Mouse (Mus musculus) liver, embryonic 14.5 days (tissue): Measurements from ENCODE around the gene Hivep2. TPM values are rescaled to one million over a fixed set of nuclear protein-coding genes. Genes with fewer than 3 reads are reported as not detected.

Experiments used
- ATAC-seq: fragments of 200-750 bp; cut with Nextera tagmentation; 2 replicates; pipeline ENCODE4 v1.8.0; 2017; ENCODE audit warnings: moderate number of reproducible peaks, mild to moderate bottlenecking, moderate library complexity; ENCODE audit not compliant: insufficient read depth
- DNase-seq, 3 experiments: peaks; one replicate each; pipeline ENCODE4 v3.0.0-alpha.2; 2012 to 2013; ENCODE audit warnings: low read depth in 3 of 3, low spot score in 3 of 3
- H3K27ac ChIP-seq: fragments of 300-500 bp; sonication (generic); 2 replicates; pipeline ENCODE4 v1.5.1; 2014; ENCODE audit warnings: moderate library complexity, mild to moderate bottlenecking, control low read depth, inconsistent platforms
- H3K27me3 ChIP-seq: fragments of 300-500 bp; sonication (generic); 2 replicates; pipeline ENCODE4 v1.6.1; 2014; ENCODE audit warnings: mild to moderate bottlenecking, low read length, moderate library complexity; ENCODE audit not compliant: control insufficient read depth, insufficient read depth
- H3K36me3 ChIP-seq: fragments of 300-500 bp; sonication (generic); replicated peaks from 2 replicates; pipeline ENCODE4 v1.6.1; 2014; ENCODE audit warnings: low read depth; ENCODE audit not compliant: control insufficient read depth, insufficient read depth
- H3K4me1 ChIP-seq, 2 experiments: fragments of 200-500 bp in 1 of 2; fragments of 300-500 bp in 1 of 2; sonication (generic) in 1 of 2; replicated peaks; 2 replicates each; pipeline ENCODE4 v1.6.1; 2012 to 2014; ENCODE audit warnings: antibody characterized with exemption in 1 of 2, inconsistent platforms in 1 of 2, low read length in 1 of 2; ENCODE audit not compliant: control insufficient read depth in 2 of 2, insufficient read depth in 2 of 2
- H3K4me2 ChIP-seq: fragments of 300-500 bp; sonication (generic); 2 replicates; pipeline ENCODE4 v1.6.1; 2014; ENCODE audit warnings: low read depth, mild to moderate bottlenecking, control low read depth, moderate library complexity
- H3K4me3 ChIP-seq, 2 experiments: fragments of 200-500 bp in 1 of 2; fragments of 300-500 bp in 1 of 2; sonication (generic) in 1 of 2; 2 replicates each; pipeline ENCODE4 v1.5.1; 2012 to 2014; ENCODE audit warnings: low read depth in 2 of 2, low read length in 2 of 2, mild to moderate bottlenecking in 2 of 2, control low read depth in 1 of 2, inconsistent platforms in 1 of 2, moderate library complexity in 1 of 2; ENCODE audit not compliant: insufficient read depth in 1 of 2
- H3K9ac ChIP-seq: fragments of 300-500 bp; sonication (generic); replicated peaks from 2 replicates; pipeline ENCODE4 v1.6.1; 2014; ENCODE audit warnings: mild to moderate bottlenecking, control low read depth, moderate library complexity
- H3K9me3 ChIP-seq: fragments of 300-500 bp; sonication (generic); 2 replicates; pipeline ENCODE4 v1.6.1; 2016; ENCODE audit warnings: low read length, mixed read lengths; ENCODE audit not compliant: control insufficient read depth
- CTCF ChIP-seq: IDR thresholded peaks from 2 replicates; pipeline ENCODE4 v1.5.1; 2016; ENCODE audit warnings: antibody characterized with exemption, low read depth, control low read depth
- EP300 ChIP-seq: IDR thresholded peaks from 2 replicates; pipeline ENCODE4 v1.6.1; 2016; ENCODE audit warnings: antibody characterized with exemption, low read depth
- WGBS: fragments of 180-500 bp; shearing (Covaris S2); extraction: QIAGEN DNeasy Blood & Tissue Kit; methylation state at CpG from one replicate; pipeline ENCODE4 v1.1.7; 2014; ENCODE audit not compliant: insufficient replicate concordance; 5-methylcytosine and 5-hydroxymethylcytosine counted together
- polyA plus RNA-seq, 2 experiments: library from polyadenylated mRNA; depleted of rRNA in 1 of 2; stranded (reverse) in 1 of 2; unstranded in 1 of 2; fragments of >200 nt; fragmentation: Nextera tagmentation in 1 of 2; extraction: Ambion mirVana in 1 of 2; gene quantifications; 2 replicates each; pipeline versions ENCODE4 v1.2.1 to v1.2.3; 2012 to 2014

Hivep2 gene
- polyA plus RNA-seq, 2 experiments, result 0.32 to 0.33 TPM

DNA sequence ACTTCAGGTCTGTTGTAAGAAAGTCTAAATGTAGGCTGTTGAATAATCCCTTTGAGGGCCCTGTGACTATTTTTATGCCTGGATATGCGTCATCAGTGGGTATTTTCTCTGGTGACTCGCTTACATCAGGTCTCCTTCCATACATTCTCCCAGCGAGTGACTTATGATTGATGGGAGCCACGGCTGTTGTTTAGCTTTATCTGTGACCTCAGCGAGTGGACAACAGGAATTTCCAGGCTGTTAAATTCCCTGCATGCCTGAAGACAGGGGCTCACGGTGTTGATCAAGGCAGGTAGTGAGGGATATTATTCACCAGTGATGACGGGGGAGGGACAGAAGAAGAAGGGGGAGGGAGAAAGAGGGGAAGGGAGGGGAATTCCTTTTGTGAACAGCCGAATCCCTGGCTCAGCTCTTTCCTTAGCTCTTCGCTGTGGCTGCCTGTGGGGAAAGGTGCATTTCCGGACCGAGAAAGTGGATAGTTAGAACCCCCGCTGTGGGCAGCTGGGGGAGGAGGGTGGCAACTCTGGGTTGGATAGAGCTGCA lies 52.0 kb downstream of the Hivep2 start:
- H3K4me1 ChIP-seq, result peaks cover 0 to 4% of the 10 kb centered on the region in 2 experiments; a peak in 1 of 4 replicates
- DNase-seq (no peak), ATAC-seq (no peak)
- TF ChIP-seq CTCF (no peak), EP300 (no peak)
- H3K27me3 ChIP-seq, result no peaks in the 10 kb centered on the region
- H3K4me3 ChIP-seq, result no peak overlapping the region
- no peak overlapping the region for H3K9ac ChIP-seq
- no peak overlapping the region for H3K4me2 ChIP-seq
- no peaks in the 10 kb centered on the region for H3K36me3 ChIP-seq
- H3K27ac ChIP-seq, result no peak overlapping the region
- no peaks in the 10 kb centered on the region for H3K9me3 ChIP-seq
- 11% methylated on average over 12 of the region's 12 CpGs for WGBS

DNA sequence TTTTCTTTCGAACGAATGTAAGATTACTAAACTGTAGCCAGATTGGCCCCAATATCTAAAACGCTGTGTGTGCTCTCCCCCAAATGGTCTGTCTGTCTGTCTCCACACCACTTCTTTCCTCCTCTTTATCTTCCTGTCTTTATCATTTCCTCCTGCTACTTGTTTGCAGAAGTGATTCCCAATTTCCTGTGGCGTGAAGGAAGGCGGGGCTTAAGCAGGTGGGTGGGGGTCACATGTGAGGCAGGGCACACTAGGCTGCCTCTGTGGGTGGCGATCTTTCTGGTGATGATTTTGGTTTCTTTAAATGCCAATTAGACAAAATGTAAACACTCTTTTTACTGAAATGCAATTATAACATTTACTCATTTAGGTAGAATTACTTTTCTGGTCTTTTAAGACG lies 52.8 kb downstream of the Hivep2 start:
- 8% methylated on average over 7 of the region's 7 CpGs for WGBS
- DNase-seq (no peak), ATAC-seq (no peak)
- TF ChIP-seq EP300 (no peak), CTCF (no peak)
- Histone ChIP-seq H3K9me3 (no peaks in the 10 kb centered on the region), H3K36me3 (no peaks in the 10 kb centered on the region), H3K27me3 (no peaks in the 10 kb centered on the region), H3K4me2 (no peak overlapping the region), H3K4me1 (peaks cover 0 to 4% of the 10 kb centered on the region in 2 experiments; a peak in 1 of 4 replicates), H3K4me3 (no peak overlapping the region), H3K27ac (no peak overlapping the region), H3K9ac (no peak overlapping the region)

DNA sequence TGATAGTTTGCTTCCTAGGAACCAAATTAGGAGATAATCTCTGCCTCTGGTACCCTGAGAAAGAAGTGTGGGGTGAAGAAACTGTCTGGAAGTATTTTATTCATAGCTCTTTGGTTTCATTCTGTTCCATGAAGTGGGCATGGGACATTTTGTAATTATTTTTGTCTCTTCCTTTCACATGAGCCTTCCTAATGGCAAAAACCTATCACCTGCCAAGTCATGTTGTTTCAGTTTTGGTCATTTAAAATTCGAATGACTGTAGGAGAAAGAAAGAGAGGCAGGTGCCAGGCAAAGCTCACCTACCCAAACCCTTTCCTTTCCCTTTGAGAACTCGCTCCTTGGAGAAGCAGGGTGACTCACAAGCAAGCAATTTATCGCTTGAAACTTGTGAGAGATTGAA lies 53.3 kb downstream of the Hivep2 start:
- DNase-seq (no peak), ATAC-seq (no peak)
- H3K4me2 ChIP-seq, result no peak overlapping the region
- H3K27me3 ChIP-seq, result no peaks in the 10 kb centered on the region
- no peaks in the 10 kb centered on the region for H3K9me3 ChIP-seq
- 38% methylated on average over 3 of the region's 3 CpGs for WGBS
- H3K4me3 ChIP-seq, result no peak overlapping the region
- 0 out of 4 replicates have a peak, but pooled peaks cover 0 to 2% of the 10 kb centered on the region in 2 experiments for H3K4me1 ChIP-seq
- H3K9ac ChIP-seq, result no peak overlapping the region
- H3K27ac ChIP-seq, result no peak overlapping the region
- no peaks in the 10 kb centered on the region for H3K36me3 ChIP-seq
- TF ChIP-seq CTCF (no peak), EP300 (no peak)

DNA sequence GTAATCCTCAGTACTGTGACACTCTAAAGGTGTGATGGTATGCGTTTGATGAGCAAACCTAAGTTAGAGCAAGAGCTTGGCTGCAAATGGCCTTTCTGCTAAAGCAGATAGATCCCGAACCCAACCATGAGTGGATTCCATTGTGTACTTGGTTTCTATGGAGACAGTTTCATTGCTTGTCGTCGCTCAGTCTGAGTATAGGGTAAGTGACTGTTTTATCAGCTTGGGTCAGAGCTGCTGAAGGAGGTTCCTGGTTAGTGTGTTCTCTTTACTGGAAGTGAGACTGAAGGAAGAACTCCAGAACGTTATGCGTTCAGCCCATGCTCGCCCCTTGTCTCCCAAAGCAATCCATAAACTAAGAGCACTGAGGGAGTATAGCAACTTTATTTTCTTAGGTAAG lies 54.4 kb downstream of the Hivep2 start:
- no peak overlapping the region for H3K4me3 ChIP-seq
- no peak overlapping the region for H3K27ac ChIP-seq
- no peak for DNase-seq
- WGBS, result 41% methylated on average over 7 of the region's 7 CpGs
- no peak for ATAC-seq
- H3K9ac ChIP-seq, result no peak overlapping the region
- 0 out of 4 replicates have a peak, but pooled peaks cover 0 to 2% of the 10 kb centered on the region in 2 experiments for H3K4me1 ChIP-seq
- H3K4me2 ChIP-seq, result no peak overlapping the region
- no peaks in the 10 kb centered on the region for H3K27me3 ChIP-seq
- no peaks in the 10 kb centered on the region for H3K9me3 ChIP-seq
- H3K36me3 ChIP-seq, result no peaks in the 10 kb centered on the region
- TF ChIP-seq CTCF (no peak), EP300 (no peak)

DNA sequence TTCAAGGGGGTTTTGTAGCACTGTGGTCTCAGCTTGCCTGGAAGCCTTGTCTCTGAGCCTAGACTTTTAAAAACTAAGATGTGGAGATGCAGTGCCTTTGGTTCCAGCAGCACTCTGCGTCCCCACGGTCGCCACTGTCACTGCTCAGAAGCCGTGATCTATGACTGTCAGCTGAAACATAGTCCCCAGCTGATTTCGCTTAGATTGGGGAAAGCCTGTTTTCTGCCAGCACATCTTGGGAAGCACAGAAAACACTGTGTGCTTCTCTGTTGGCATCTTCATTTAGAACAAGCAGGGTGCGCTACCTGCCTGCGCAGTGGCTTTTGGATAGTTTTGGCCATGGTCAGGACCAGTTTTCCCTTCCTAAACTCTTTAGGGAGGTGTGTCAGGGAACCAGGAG lies 59.1 kb downstream of the Hivep2 start:
- H3K27me3 ChIP-seq, result no peaks in the 10 kb centered on the region
- H3K9me3 ChIP-seq, result no peaks in the 10 kb centered on the region
- no peak for DNase-seq
- H3K9ac ChIP-seq, result no peak overlapping the region
- TF ChIP-seq CTCF (no peak), EP300 (no peak)
- H3K36me3 ChIP-seq, result no peaks in the 10 kb centered on the region
- no peak overlapping the region for H3K27ac ChIP-seq
- no peak overlapping the region for H3K4me3 ChIP-seq
- WGBS, result 69% methylated on average over 7 of the region's 7 CpGs
- no peaks in the 10 kb centered on the region for H3K4me1 ChIP-seq
- ATAC-seq, result no peak
- H3K4me2 ChIP-seq, result no peak overlapping the region
